Mouse (Mus musculus) hindbrain, embryonic 16.5 days (tissue): ENCODE data around the gene Orc4. TPM values are rescaled to one million over a fixed set of nuclear protein-coding genes. Genes with fewer than 3 reads are reported as not detected.
A peak's percentile ranks its signal among the peaks of the same experiment; 100 is the strongest.
"Not testable (repeated sequence)": the region's sequence is repeated elsewhere in the genome, so short reads cannot be mapped to it uniquely, and the experiment has no call there.

Experiments
- ATAC-seq: fragments of 200-750 bp; cut with Nextera tagmentation; 2 replicates; pipeline ENCODE4 v1.8.0; 2017; ENCODE audit warnings: moderate TSS enrichment, moderate library complexity
- H3K27ac ChIP-seq: fragments of 300-500 bp; sonication (generic); 2 replicates; pipeline ENCODE4 v1.5.1; 2014; ENCODE audit warnings: low read depth, mild to moderate bottlenecking, control low read depth, low read length, moderate library complexity
- H3K27me3 ChIP-seq: fragments of 300-500 bp; sonication (generic); replicated peaks from 2 replicates; pipeline ENCODE4 v1.6.1; 2014; ENCODE audit warnings: low read length; ENCODE audit not compliant: control insufficient read depth, insufficient read depth
- H3K36me3 ChIP-seq: fragments of 300-500 bp; sonication (generic); 2 replicates; pipeline ENCODE4 v1.6.1; 2014; ENCODE audit warnings: mild to moderate bottlenecking, low read length, moderate library complexity, mixed read lengths; ENCODE audit not compliant: control insufficient read depth, insufficient read depth
- H3K4me1 ChIP-seq: fragments of 300-500 bp; sonication (generic); 2 replicates; pipeline ENCODE4 v1.6.1; 2014; ENCODE audit warnings: low read depth, low read length; ENCODE audit not compliant: control insufficient read depth, insufficient read depth
- H3K4me2 ChIP-seq: fragments of 300-500 bp; sonication (generic); 2 replicates; pipeline ENCODE4 v1.6.1; 2014; ENCODE audit warnings: mild to moderate bottlenecking, low read length, control low read depth, moderate library complexity
- H3K4me3 ChIP-seq: fragments of 300-500 bp; sonication (generic); 2 replicates; pipeline ENCODE4 v1.5.1; 2014; ENCODE audit warnings: mild to moderate bottlenecking, low read length, control low read depth, moderate library complexity
- H3K9ac ChIP-seq: fragments of 300-500 bp; sonication (generic); 2 replicates; pipeline ENCODE4 v1.6.1; 2014; ENCODE audit warnings: low read depth, mild to moderate bottlenecking, control low read depth, low read length, moderate library complexity
- H3K9me3 ChIP-seq: fragments of 300-500 bp; sonication (generic); 2 replicates; pipeline ENCODE4 v1.6.1; 2014; ENCODE audit warnings: mild to moderate bottlenecking, low read length, moderate library complexity; ENCODE audit not compliant: control insufficient read depth
- WGBS: fragments of 180-500 bp; shearing (Covaris S2); extraction: QIAGEN DNeasy Blood & Tissue Kit; methylation state at CpG from one replicate; pipeline ENCODE4 v1.1.7; 2014; 5-methylcytosine and 5-hydroxymethylcytosine counted together
- polyA plus RNA-seq: library from polyadenylated mRNA; unstranded; fragments of >200 nt; fragmentation: Nextera tagmentation; extraction: Ambion mirVana; gene quantifications from 2 replicates; pipeline ENCODE4 v1.2.1, GENCODE M21; 2015

Gene Orc4
- polyA plus RNA-seq, 1 experiment from 2014 or later = 88.5 TPM

GRCm38 (mm10) chr2:48915832-48916231 is 34.2 kb downstream of the Orc4 start:
- no peak overlapping the region for H3K9ac ChIP-seq

GRCm38 (mm10) chr2:48914185-48914584 is 35.9 kb downstream of the Orc4 start:
- H3K9me3 ChIP-seq = no peaks in the 10 kb centered on the region
- no peak overlapping the region for H3K4me2 ChIP-seq
- H3K27ac ChIP-seq = no peak overlapping the region
- 77% methylated on average over 1 of the region's 1 CpGs for WGBS
- no peak overlapping the region for H3K9ac ChIP-seq
- no peaks in the 10 kb centered on the region for H3K4me1 ChIP-seq
- ATAC-seq = no peak
- no peaks in the 10 kb centered on the region; the same call in 1 of the 2 replicates for H3K36me3 ChIP-seq
- no peaks in the 10 kb centered on the region for H3K27me3 ChIP-seq
- no peak overlapping the region for H3K4me3 ChIP-seq

More at GRCm38 (mm10) chr2:48915832-48916231, 34.2 kb downstream of the Orc4 start:
- Histone ChIP-seq H3K27ac (no peak overlapping the region), H3K4me2 (no peak overlapping the region), H3K4me1 (no peaks in the 10 kb centered on the region), H3K36me3 (no peaks in the 10 kb centered on the region; the same call in 1 of the 2 replicates), H3K9me3 (no peaks in the 10 kb centered on the region), H3K4me3 (no peak overlapping the region), H3K27me3 (no peaks in the 10 kb centered on the region)
- no peak for ATAC-seq

- H3K36me3 ChIP-seq = no peaks in the 10 kb centered on the region
- no peaks in the 10 kb centered on the region for H3K27me3 ChIP-seq
- 55% methylated on average over 2 of the region's 2 CpGs for WGBS
- H3K4me2 ChIP-seq = no peak overlapping the region
- H3K4me3 ChIP-seq = no peak overlapping the region
- no peaks in the 10 kb centered on the region for H3K4me1 ChIP-seq
- H3K9ac ChIP-seq = no peak overlapping the region
- ATAC-seq = 0 out of 2 replicates have a peak, but pooled peaks have one; percentile 37
- H3K27ac ChIP-seq = no peak overlapping the region
- no peaks in the 10 kb centered on the region for H3K9me3 ChIP-seq
These were observed 41.2 kb downstream of the Orc4 start for GRCm38 (mm10) chr2:48908866-48909265.

- Histone ChIP-seq H3K4me1 (no peaks in the 10 kb centered on the region), H3K27me3 (no peaks in the 10 kb centered on the region), H3K36me3 (peaks cover 9% of the 10 kb centered on the region; the same call in 1 of the 2 replicates), H3K9ac (no peak overlapping the region), H3K27ac (no peak overlapping the region), H3K4me2 (no peak overlapping the region), H3K9me3 (no peaks in the 10 kb centered on the region), H3K4me3 (no peak overlapping the region)
- ATAC-seq = no peak
- 92% methylated on average over 3 of the region's 3 CpGs for WGBS
These were observed 54.9 kb downstream of the Orc4 start for GRCm38 (mm10) chr2:48895186-48895585.

- peaks cover 3% of the 10 kb centered on the region; the same call in 1 of the 2 replicates for H3K4me1 ChIP-seq
- H3K4me2 ChIP-seq = no peak overlapping the region
- no peaks in the 10 kb centered on the region for H3K27me3 ChIP-seq
- H3K9ac ChIP-seq = peak overlapping the region; percentile 6; the same call in 1 of the 2 replicates
- no peaks in the 10 kb centered on the region for H3K36me3 ChIP-seq
- no peak overlapping the region for H3K4me3 ChIP-seq
- H3K27ac ChIP-seq = peak overlapping the region; percentile 59; the same call in 1 of the 2 replicates
- H3K9me3 ChIP-seq = no peaks in the 10 kb centered on the region
- ATAC-seq = peak; percentile 78
These were observed 64.1 kb downstream of the Orc4 start for GRCm38 (mm10) chr2:48885945-48886344.

DNA sequence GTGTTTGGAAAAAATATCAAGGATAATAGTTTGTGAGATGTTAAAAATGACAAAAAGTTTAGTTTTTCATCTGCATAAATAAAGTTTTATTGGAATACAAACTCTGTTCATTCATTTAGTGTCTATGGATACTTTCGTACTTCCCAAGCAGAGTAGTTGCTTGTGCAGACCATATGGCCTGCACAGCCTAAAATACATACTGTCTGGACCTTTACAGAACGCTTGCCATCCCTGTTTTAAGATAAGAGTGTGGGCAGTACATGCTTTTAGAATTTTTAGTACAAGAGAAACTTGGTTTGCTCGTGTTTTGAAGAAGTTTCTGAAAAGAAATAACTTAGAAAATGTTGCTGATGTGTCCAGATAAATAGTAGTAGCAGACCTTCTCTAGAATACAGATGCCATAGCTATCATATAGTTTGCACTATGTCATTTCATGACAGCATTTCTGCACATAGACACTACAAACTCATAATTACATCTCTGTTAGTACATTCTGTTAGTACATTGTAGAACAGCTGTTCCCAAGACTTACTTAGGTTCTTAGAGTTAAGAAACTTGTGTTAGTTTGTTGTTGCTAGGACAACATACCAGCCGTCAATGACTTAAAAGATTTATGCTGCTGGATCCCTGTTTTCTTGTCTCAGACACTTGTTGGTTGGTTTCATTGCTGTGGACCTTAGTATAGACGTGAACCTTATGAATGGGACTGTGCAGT is 81.7 kb downstream of the Orc4 start:
- Histone ChIP-seq H3K36me3 (no peaks in the 10 kb centered on the region), H3K4me2 (no peak overlapping the region), H3K27me3 (no peaks in the 10 kb centered on the region), H3K9me3 (no peaks in the 10 kb centered on the region), H3K9ac (no peak overlapping the region), H3K27ac (no peak overlapping the region), H3K4me1 (no peaks in the 10 kb centered on the region), H3K4me3 (no peak overlapping the region)
- ATAC-seq = no peak
- WGBS = 86% methylated on average over 5 of the region's 5 CpGs

GRCm38 (mm10) chr2:48865596-48865995 is 84.5 kb downstream of the Orc4 start:
- H3K9ac ChIP-seq, H3K36me3 ChIP-seq, ATAC-seq, H3K27ac ChIP-seq, H3K9me3 ChIP-seq, H3K27me3 ChIP-seq, H3K4me3 ChIP-seq, H3K4me2 ChIP-seq, H3K4me1 ChIP-seq: not testable (repeated sequence)
- 93% methylated on average over 6 of the region's 6 CpGs for WGBS

Other genes with a start within 250 kb of the Orc4 start
- 35.7 and 43.8 TPM in 2 replicates for gene Acvr2a, start 136.2 kb downstream of the Orc4 start, polyA plus RNA-seq
- gene Mbd5, start 769 bp downstream of the Orc4 start, polyA plus RNA-seq = 34.7 and 36.6 TPM in 2 replicates